Mouse (Mus musculus) testis, adult 2 months (tissue): ENCODE measurements around the gene Cdh18.

ENCODE experiments used
- CTCF ChIP-seq: fragments of 200-500 bp; IDR thresholded peaks from 2 replicates; pipeline ENCODE4 v1.5.1; 2012; ENCODE audit warnings: low read depth, mild to moderate bottlenecking, inconsistent platforms, low read length, moderate library complexity; ENCODE audit not compliant: control insufficient read depth, insufficient read depth, insufficient replicate concordance
- POLR2A ChIP-seq: fragments of 200-500 bp; IDR thresholded peaks from 2 replicates; pipeline ENCODE4 v1.6.1; 2012; ENCODE audit warnings: low read depth, mild to moderate bottlenecking, inconsistent platforms, low read length, moderate library complexity; ENCODE audit not compliant: control insufficient read depth

DNA sequence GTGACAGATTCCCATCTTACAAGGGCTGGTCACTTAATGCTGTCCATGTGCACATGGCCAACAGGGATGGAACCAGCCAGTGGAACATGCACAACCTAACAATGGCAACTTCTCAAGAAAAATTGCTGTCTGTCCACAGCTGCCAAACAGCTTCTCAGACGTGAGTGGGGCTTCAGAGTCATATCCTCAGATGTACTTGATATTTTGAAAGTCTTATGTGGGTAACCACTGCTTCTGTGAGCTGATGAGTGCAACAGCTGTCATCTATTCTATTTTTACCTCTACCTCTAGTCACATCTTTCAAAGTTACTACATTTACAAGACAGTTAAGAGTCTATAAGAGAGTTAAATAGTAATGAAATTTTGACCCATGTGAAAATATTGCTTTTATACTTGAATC, 818.9 kb downstream of the Cdh18 start:
- TF ChIP-seq CTCF, result no peak
- TF ChIP-seq POLR2A, result no peak
